Mouse (Mus musculus) neural tube, embryonic 13.5 days (tissue): ENCODE measurements at regions not wholly inside any gene's neighbourhood (a gene's known extent, or its start where the extent isn't known, plus 50 kb on each side); places are given as distances from the start of the nearest gene placed in this dataset.
A peak's percentile ranks its signal among the peaks of the same experiment; 100 is the strongest.

Source experiments
- ATAC-seq: fragments of 200-750 bp; cut with Nextera tagmentation; 2 replicates; pipeline ENCODE4 v1.8.0; 2017; ENCODE audit warnings: low read depth, mild to moderate bottlenecking, moderate TSS enrichment, moderate library complexity
- H3K27ac ChIP-seq: fragments of 300-500 bp; sonication (generic); replicated peaks from 2 replicates; pipeline ENCODE4 v1.5.1; 2015; ENCODE audit warnings: moderate library complexity, mild to moderate bottlenecking, inconsistent platforms
- H3K27me3 ChIP-seq: fragments of 300-500 bp; sonication (generic); 2 replicates; pipeline ENCODE4 v1.6.1; 2015; ENCODE audit warnings: mild to moderate bottlenecking, inconsistent platforms
- H3K36me3 ChIP-seq: fragments of 300-500 bp; sonication (generic); 2 replicates; pipeline ENCODE4 v1.6.1; 2015; ENCODE audit warnings: mild to moderate bottlenecking, inconsistent platforms
- H3K4me1 ChIP-seq: fragments of 300-500 bp; sonication (generic); replicated peaks from 2 replicates; pipeline ENCODE4 v1.6.1; 2015; ENCODE audit warnings: inconsistent platforms
- H3K4me2 ChIP-seq: fragments of 300-500 bp; sonication (generic); 2 replicates; pipeline ENCODE4 v1.6.1; 2015; ENCODE audit warnings: inconsistent platforms, mild to moderate bottlenecking, moderate library complexity
- H3K4me3 ChIP-seq: fragments of 300-500 bp; sonication (generic); 2 replicates; pipeline ENCODE4 v1.5.1; 2015; ENCODE audit warnings: mild to moderate bottlenecking, inconsistent platforms
- H3K9ac ChIP-seq: fragments of 300-500 bp; sonication (generic); 2 replicates; pipeline ENCODE4 v1.6.1; 2015; ENCODE audit warnings: moderate library complexity, mild to moderate bottlenecking, inconsistent platforms
- H3K9me3 ChIP-seq: fragments of 300-500 bp; sonication (generic); 2 replicates; pipeline ENCODE4 v1.6.1; 2016; ENCODE audit warnings: inconsistent platforms
- WGBS: fragments of 180-500 bp; shearing (Covaris S2); methylation state at CpG from one replicate; pipeline ENCODE4 v1.1.7; 2015; 5-methylcytosine and 5-hydroxymethylcytosine counted together

DNA sequence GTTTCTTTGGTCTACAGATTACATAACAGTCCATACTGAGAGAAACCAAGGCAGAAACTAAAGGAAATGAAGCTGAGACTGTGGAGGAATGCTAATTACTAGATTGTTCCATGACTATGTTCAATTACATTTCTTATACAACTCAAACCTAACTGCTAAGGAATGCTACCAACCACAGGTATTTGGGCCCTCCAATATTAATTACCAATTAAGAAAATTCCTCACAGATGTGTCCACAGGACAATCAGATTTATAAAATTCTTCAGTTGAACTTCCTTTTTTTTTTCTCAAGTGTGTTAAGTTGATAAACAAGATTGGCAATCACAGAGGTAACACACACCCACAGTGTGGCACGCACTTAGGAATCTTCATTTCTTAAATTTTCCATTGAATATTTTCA is 196.8 kb upstream of the A730009L09Rik start:
- no peak for ATAC-seq
- Histone ChIP-seq H3K4me3 (no peak overlapping the region), H3K36me3 (no peaks in the 10 kb centered on the region), H3K9me3 (no peaks in the 10 kb centered on the region), H3K4me2 (no peak overlapping the region), H3K9ac (no peak overlapping the region), H3K4me1 (no peaks in the 10 kb centered on the region), H3K27ac (no peak overlapping the region), H3K27me3 (no peaks in the 10 kb centered on the region)
- 96% methylated on average over 1 of the region's 1 CpGs for WGBS

DNA sequence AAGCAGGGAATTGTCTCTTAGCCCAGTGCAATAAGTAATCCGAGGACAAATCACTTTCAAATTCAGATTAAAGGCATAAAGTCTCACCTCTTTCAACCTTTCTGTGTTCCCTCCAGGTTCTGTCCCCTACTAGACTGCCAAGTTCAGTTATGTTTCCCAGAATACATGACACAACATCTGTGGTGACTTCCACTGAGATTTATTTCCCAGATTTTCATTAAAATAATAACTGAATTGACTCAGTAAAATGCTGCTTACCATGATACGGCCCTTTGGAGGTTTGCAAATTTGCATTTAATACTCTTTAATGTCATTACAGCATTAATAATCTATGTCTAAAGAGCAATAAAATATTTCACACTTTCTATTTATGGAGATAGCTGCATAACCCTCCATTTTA is 193.4 kb upstream of the A730009L09Rik start:
- H3K27ac ChIP-seq: no peak overlapping the region
- no peak overlapping the region for H3K4me3 ChIP-seq
- WGBS: 54% methylated on average over 2 of the region's 2 CpGs
- H3K9me3 ChIP-seq: no peaks in the 10 kb centered on the region
- no peaks in the 10 kb centered on the region for H3K36me3 ChIP-seq
- no peaks in the 10 kb centered on the region for H3K4me1 ChIP-seq
- H3K9ac ChIP-seq: no peak overlapping the region
- peak; percentile 65; the same call in 1 of the 2 replicates for ATAC-seq
- no peaks in the 10 kb centered on the region for H3K27me3 ChIP-seq
- no peak overlapping the region for H3K4me2 ChIP-seq

DNA sequence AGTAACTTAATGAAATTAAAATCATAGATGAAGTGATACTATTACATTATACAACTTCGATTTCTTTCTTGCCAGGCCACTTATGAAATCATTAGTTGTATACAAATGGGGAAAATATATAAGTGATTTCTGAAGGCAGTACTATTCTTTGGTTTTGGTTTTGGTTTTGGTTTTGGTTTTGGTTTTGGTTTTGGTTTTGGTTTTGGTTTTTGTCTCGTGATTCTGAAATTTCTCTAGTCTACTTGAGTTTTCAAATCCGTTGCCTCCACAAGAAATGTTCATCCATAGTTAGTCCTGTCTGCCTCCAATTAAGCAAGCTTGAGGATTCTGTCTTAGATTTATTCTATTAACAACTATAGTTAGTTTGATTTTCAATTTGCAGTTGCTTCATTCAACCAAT is 184.6 kb upstream of the A730009L09Rik start:
- Histone ChIP-seq H3K36me3 (no peaks in the 10 kb centered on the region), H3K4me2 (no peak overlapping the region), H3K4me3 (no peak overlapping the region), H3K27me3 (no peaks in the 10 kb centered on the region), H3K9me3 (no peaks in the 10 kb centered on the region), H3K9ac (no peak overlapping the region), H3K27ac (no peak overlapping the region), H3K4me1 (no peaks in the 10 kb centered on the region)
- WGBS: 90% methylated on average over 3 of the region's 3 CpGs
- ATAC-seq: no peak

DNA sequence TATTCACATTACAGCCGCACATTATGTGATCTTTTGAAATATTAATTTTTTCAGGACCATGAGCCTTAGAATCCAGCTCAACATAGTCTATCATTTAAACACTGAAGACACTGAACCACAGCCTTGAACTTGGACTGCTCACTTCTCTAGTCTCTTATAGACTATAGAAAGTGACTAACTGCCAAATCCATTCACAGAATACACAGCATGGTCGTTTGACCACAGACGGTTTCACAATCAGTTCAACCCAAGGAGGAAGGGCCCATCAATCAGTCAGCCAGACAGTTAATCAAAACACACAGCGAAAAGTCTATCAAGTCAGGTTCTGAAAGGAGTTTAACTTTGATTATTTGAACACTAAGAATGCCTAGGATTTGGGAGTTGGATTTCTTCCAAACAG is 168.8 kb upstream of the A730009L09Rik start:
- Histone ChIP-seq H3K36me3 (no peaks in the 10 kb centered on the region), H3K27ac (no peak overlapping the region), H3K9me3 (no peaks in the 10 kb centered on the region), H3K9ac (no peak overlapping the region), H3K4me2 (no peak overlapping the region), H3K4me3 (no peak overlapping the region), H3K27me3 (no peaks in the 10 kb centered on the region), H3K4me1 (no peaks in the 10 kb centered on the region)
- WGBS: 46% methylated on average over 4 of the region's 4 CpGs
- no peak for ATAC-seq

DNA sequence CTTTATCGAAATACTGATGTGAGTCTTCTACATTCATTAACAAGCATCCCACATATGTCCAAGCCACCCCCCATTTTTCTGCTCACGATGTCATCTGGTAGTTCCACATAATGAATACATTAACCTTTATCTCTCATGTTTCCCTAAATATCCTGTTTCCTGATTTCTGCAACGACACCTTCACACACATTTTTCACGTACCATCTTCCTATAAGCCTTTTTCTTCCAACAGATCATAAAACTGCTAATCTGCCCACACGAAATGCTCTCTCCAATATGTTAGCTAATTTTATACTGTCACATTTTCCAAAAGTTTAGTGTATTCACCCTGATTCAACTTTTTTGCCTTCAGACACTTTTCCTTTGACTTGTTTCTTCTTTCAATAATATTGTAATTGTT is 159.8 kb upstream of the A730009L09Rik start:
- ATAC-seq: no peak
- Histone ChIP-seq H3K9ac (no peak overlapping the region), H3K4me2 (no peak overlapping the region), H3K27ac (no peak overlapping the region), H3K4me1 (no peaks in the 10 kb centered on the region), H3K36me3 (no peaks in the 10 kb centered on the region), H3K4me3 (no peak overlapping the region), H3K9me3 (no peaks in the 10 kb centered on the region), H3K27me3 (no peaks in the 10 kb centered on the region)
- 89% methylated on average over 5 of the region's 5 CpGs for WGBS

DNA sequence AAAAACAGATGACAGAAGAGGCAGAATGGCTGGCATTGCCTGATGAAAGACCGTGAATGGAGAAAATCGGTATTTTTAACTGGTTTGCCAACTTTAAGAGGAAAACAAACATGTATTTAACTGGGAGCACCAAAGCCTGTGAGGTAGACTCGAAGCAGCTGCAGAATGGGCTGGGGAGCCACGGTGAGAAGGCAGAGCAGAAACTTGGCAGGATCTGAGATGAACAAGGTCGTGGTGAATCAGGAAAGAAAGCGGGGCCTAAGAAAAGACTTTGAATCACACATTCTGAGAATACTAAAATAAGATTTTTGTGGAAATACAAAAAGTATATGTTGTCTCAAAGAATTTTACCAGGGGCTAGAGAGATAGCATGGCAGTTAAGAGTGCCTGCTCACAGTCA is 149.0 kb upstream of the A730009L09Rik start:
- Histone ChIP-seq H3K9ac (no peak overlapping the region), H3K4me2 (no peak overlapping the region), H3K27me3 (no peaks in the 10 kb centered on the region), H3K9me3 (no peaks in the 10 kb centered on the region), H3K4me3 (no peak overlapping the region), H3K27ac (no peak overlapping the region), H3K4me1 (no peaks in the 10 kb centered on the region), H3K36me3 (no peaks in the 10 kb centered on the region)
- ATAC-seq: no peak
- 86% methylated on average over 6 of the region's 6 CpGs for WGBS

DNA sequence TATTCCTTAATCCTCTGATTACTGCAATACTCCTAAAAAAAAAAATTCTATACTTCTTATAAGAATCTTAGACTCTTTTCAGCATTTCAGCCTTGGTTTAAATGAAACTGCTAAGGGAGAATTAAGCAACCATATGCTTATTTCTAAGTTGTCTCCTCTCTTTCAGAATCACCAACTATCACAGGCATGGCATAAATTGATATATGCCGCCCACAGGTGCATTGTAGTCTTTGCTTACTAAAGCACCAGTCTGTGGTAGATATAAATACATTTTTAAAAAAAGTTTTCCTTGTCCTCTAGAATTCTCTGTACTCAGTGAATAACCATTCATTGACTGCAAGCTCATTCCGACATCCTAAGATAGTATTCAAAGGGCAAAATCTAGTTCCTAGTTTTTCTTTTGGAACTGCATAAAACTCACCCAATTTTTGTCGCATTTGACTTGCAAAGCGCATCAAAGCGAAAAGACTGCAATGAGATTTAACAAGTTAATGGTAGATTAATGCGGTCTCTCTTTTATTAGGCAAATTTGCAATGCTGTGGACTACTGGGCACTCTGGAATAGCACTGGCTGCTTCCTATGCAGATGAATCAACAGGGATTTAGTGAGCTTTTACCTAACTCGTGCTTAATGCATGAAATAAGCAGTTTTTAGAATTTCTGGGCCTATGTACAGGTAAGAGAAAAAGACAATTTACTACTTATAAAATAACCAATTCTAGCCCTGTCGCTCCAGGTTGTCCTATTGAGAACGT is 145.8 kb upstream of the A730009L09Rik start:
- 70% methylated on average over 9 of the region's 9 CpGs for WGBS
- Histone ChIP-seq H3K4me3 (no peak overlapping the region), H3K27me3 (no peaks in the 10 kb centered on the region), H3K36me3 (no peaks in the 10 kb centered on the region), H3K27ac (no peak overlapping the region), H3K4me1 (no peaks in the 10 kb centered on the region), H3K9ac (no peak overlapping the region), H3K9me3 (no peaks in the 10 kb centered on the region), H3K4me2 (no peak overlapping the region)
- ATAC-seq: no peak

DNA sequence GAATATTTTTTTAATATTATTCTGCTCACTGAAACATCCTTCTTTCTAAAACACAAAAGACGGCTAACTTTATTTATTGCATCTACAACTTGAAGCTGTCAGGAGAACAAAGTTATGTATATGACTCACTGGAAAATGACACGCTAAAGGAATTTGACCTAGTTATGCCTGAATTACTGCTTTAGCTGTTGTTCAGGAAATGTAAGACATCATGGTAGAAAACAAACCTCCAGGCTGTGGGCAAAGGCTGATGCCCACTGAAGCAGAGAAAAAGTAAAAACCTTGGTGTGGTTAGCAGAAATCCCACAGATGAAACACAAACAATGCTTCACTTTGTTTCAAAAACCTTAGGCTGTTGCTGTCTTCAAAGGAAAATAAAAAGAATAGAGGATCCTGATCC is 136.5 kb upstream of the A730009L09Rik start:
- no peak for ATAC-seq
- 73% methylated on average over 2 of the region's 2 CpGs for WGBS

DNA sequence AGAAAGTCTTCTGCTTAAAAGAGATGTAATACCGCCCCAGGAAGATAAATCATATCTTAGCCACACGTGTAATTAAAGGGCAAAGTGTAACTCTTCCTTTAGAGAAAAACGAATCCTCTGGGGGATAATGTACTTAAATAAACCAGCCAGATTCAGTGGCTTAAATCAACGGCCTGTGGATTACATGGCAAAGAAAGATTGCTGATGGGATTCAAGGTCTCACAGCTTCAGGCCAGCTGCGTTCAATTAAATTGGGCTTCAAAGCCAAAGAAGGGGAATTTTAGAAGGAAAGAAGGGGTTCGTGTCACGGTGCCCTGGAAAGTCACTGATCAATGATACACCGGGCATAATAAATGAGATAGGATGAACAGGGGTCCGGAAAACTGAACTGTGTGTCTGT is 123.2 kb upstream of the A730009L09Rik start:
- Histone ChIP-seq H3K36me3 (no peaks in the 10 kb centered on the region), H3K4me3 (no peak overlapping the region), H3K4me1 (no peaks in the 10 kb centered on the region), H3K27ac (no peak overlapping the region), H3K4me2 (no peak overlapping the region), H3K27me3 (no peaks in the 10 kb centered on the region), H3K9me3 (no peaks in the 10 kb centered on the region), H3K9ac (no peak overlapping the region)
- no peak for ATAC-seq
- 52% methylated on average over 9 of the region's 9 CpGs for WGBS

More for the DNA sequence above, 136.5 kb upstream of the A730009L09Rik start:
- Histone ChIP-seq H3K36me3 (no peaks in the 10 kb centered on the region), H3K4me1 (no peaks in the 10 kb centered on the region), H3K9ac (no peak overlapping the region), H3K4me2 (no peak overlapping the region), H3K9me3 (no peaks in the 10 kb centered on the region), H3K4me3 (no peak overlapping the region), H3K27me3 (no peaks in the 10 kb centered on the region), H3K27ac (no peak overlapping the region)

DNA sequence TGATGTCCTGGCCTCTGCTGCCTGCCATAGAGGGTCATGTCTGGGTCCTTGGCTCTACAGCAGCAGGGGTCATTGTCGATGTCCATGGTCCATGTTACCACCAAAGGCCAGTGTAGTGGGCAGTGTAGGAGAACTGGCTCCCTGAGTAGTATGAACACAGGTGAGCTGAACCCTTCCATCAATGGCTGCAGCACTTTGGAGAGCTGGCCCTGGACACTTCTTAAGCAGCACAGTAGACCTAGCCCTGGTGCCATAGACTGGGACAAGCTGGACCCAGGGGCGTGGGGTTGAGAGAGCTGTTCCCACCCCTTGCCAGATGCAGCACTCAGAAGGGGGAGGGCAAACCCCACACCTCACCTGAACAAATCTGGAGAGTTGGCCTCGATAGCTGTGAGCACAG is 120.0 kb upstream of the A730009L09Rik start:
- Histone ChIP-seq H3K36me3 (no peaks in the 10 kb centered on the region), H3K4me2 (no peak overlapping the region), H3K27ac (no peak overlapping the region), H3K27me3 (no peaks in the 10 kb centered on the region), H3K9me3 (no peaks in the 10 kb centered on the region), H3K4me1 (no peaks in the 10 kb centered on the region), H3K9ac (no peak overlapping the region), H3K4me3 (no peak overlapping the region)
- 85% methylated on average over 3 of the region's 3 CpGs for WGBS
- no peak for ATAC-seq

DNA sequence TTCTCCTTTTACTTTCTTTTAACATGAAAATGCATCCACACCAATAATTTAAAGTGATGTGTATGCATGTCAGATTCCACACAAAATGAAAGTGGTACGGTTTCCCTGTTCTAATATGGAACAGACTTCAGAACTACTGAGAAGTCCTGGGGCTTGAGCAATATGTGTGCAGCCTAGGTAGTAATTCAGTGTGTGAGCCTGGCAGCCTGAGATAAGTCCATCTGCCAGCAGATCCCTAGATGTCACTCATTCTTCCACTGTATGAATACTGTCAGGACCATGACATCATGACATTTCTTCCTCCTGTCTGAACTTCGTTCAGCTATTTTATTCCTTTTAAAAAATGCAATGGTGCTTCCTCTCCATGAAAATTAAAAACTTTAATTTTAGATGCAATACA is 93.3 kb upstream of the A730009L09Rik start:
- Histone ChIP-seq H3K4me3 (no peak overlapping the region), H3K4me2 (no peak overlapping the region), H3K9me3 (no peaks in the 10 kb centered on the region), H3K27me3 (no peaks in the 10 kb centered on the region), H3K27ac (no peak overlapping the region), H3K9ac (no peak overlapping the region), H3K36me3 (no peaks in the 10 kb centered on the region), H3K4me1 (no peaks in the 10 kb centered on the region)
- ATAC-seq: no peak
- WGBS: 88% methylated on average over 2 of the region's 2 CpGs

DNA sequence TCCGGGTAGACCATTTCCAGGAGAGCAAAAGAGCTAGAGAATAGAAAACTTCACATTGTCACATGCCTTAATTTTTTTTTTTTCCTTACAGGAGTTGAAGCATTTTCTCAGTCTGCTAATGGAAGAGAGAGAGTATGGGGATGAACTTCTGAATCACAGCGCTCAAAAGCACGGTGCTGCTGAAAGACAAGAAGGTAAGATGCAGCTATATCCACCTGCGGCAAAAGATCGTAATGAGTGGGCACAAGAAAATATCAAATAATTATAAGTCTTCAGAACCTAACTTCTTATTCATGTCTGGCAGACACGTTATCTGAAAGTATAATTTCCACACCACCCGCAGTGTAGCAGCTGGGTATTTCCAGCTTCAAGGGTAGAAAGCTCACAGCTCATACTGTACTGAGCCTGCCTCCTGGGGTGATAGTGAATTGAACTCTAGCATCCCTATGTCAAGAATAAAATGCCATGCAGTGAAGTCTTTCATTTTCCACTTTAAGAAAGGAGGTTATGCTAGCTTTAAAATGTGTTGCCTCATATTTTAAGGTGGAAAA is 87.9 kb upstream of the A730009L09Rik start:
- WGBS: 84% methylated on average over 7 of the region's 7 CpGs

DNA sequence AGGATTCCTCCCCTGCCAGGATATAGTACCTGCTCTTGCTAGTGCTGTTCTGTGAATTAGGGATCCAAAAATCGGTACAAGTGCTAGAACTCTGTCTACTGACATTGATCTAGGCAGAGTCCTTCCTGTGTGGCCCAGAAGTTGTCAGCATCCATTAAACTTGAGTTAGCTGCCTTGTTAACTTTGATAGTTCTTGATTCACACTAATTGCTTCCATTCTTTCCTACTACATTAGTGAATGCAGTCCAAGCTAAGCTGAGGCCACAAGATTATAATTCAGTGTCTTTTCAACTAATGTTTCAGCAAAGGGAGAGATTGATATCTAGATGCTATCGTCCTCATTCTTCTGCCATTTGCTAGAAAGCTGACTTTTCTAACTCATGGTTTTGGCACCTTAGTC is 58.3 kb upstream of the A730009L09Rik start:
- no peaks in the 10 kb centered on the region for H3K27me3 ChIP-seq
- ATAC-seq: no peak
- no peak overlapping the region for H3K4me2 ChIP-seq
- no peak overlapping the region for H3K9ac ChIP-seq
- H3K4me1 ChIP-seq: no peaks in the 10 kb centered on the region
- H3K9me3 ChIP-seq: no peaks in the 10 kb centered on the region
- H3K36me3 ChIP-seq: no peaks in the 10 kb centered on the region
- no peak overlapping the region for H3K4me3 ChIP-seq
- WGBS: 88% methylated on average over 2 of the region's 2 CpGs
- H3K27ac ChIP-seq: no peak overlapping the region

More for the DNA sequence above, 87.9 kb upstream of the A730009L09Rik start:
- Histone ChIP-seq H3K4me3 (no peak overlapping the region), H3K4me2 (no peak overlapping the region), H3K36me3 (no peaks in the 10 kb centered on the region), H3K4me1 (no peaks in the 10 kb centered on the region), H3K27ac (no peak overlapping the region), H3K9me3 (no peaks in the 10 kb centered on the region), H3K27me3 (no peaks in the 10 kb centered on the region), H3K9ac (no peak overlapping the region)
- ATAC-seq: no peak
